In genomic region chrX:100769281-100769680, GRCm38 (mm10) we compare ENCODE assay signal across 14 mouse cellular contexts. TPM values are rescaled to one million over a fixed set of nuclear protein-coding genes. Genes with fewer than 3 reads are reported as not detected.
DNase-seq lines count a peak whose midpoint lies in the region; ATAC-seq lines count a peak whose summit lies in the region.
"Had no signal": no experiment of that assay in that cellular context is flagged by ENCODE, and none has a peak within 500 bp of the region (broad histone marks: within the 10 kb centered on the region; RNA-seq: fewer than 3 reads in every experiment).

No protein-coding gene starts in this region.

- peak overlapping the region; percentile 81 for H3K9ac ChIP-seq in forebrain, embryonic 14.5 days (ENCODE audit: low read length)
- H3K9ac ChIP-seq in midbrain, embryonic 15.5 days = peak overlapping the region; percentile 85
- no peak overlapping the region for H3K9ac ChIP-seq in heart, embryonic 11.5 days (ENCODE audit: low read depth, low read length)
- H3K9ac ChIP-seq: limb, embryonic 12.5 days had no signal

- no peaks in the 10 kb centered on the region for H3K36me3 ChIP-seq in forebrain, embryonic 14.5 days (ENCODE audit: control insufficient read depth, insufficient read depth, low read length)
- H3K36me3 ChIP-seq in midbrain, embryonic 15.5 days (replicated peaks) = no peaks in the 10 kb centered on the region
- H3K36me3 ChIP-seq in heart, embryonic 11.5 days (ENCODE audit: control insufficient read depth, insufficient read depth, low read length) = no peaks in the 10 kb centered on the region
- H3K36me3 ChIP-seq: heart, embryonic 10.5 days; limb, embryonic 12.5 days had no signal

- H3K9me3 ChIP-seq in forebrain, embryonic 14.5 days (replicated peaks; ENCODE audit: control insufficient read depth, low read length) = no peaks in the 10 kb centered on the region
- no peaks in the 10 kb centered on the region for H3K9me3 ChIP-seq in midbrain, embryonic 15.5 days
- H3K9me3 ChIP-seq in heart, embryonic 11.5 days (replicated peaks; ENCODE audit: control insufficient read depth, low read length) = no peaks in the 10 kb centered on the region
- H3K9me3 ChIP-seq: heart, embryonic 10.5 days; limb, embryonic 12.5 days had no signal

- no peaks in the 10 kb centered on the region for H3K4me1 ChIP-seq in forebrain, embryonic 14.5 days (ENCODE audit: control insufficient read depth, insufficient read depth, low read length)
- H3K4me1 ChIP-seq in midbrain, embryonic 15.5 days = peaks cover 11% of the 10 kb centered on the region; the same call in 1 of the 2 replicates
- no peaks in the 10 kb centered on the region for H3K4me1 ChIP-seq in heart, embryonic 11.5 days (ENCODE audit: control insufficient read depth, insufficient read depth, low read length)

- ATAC-seq in forebrain, embryonic 14.5 days = no peak
- ATAC-seq in midbrain, embryonic 15.5 days (replicated peaks) = 0 out of 2 replicates have a peak, but pooled peaks have one; percentile 8
- ATAC-seq in heart, embryonic 11.5 days (replicated peaks; ENCODE audit: insufficient number of reproducible peaks, low FRiP score, low TSS enrichment) = no peak

- H3K27ac ChIP-seq in forebrain, embryonic 14.5 days (ENCODE audit: low read depth, low read length) = no peak overlapping the region; the same call in 1 of the 2 replicates
- H3K27ac ChIP-seq in midbrain, embryonic 15.5 days = peak overlapping the region; percentile 91
- H3K27ac ChIP-seq in heart, embryonic 11.5 days (ENCODE audit: low read depth, low read length) = no peak overlapping the region
- H3K27ac ChIP-seq: gastrocnemius, adult 2 months; heart, embryonic 10.5 days; limb, embryonic 12.5 days; stomach, postnatal 0 days had no signal

- H3K4me3 ChIP-seq in forebrain, embryonic 14.5 days (ENCODE audit: low read depth, low read length) = peak overlapping the region; percentile 55
- peak overlapping the region; percentile 77 for H3K4me3 ChIP-seq in midbrain, embryonic 15.5 days
- H3K4me3 ChIP-seq in heart, embryonic 11.5 days (ENCODE audit: low read depth, low read length) = no peak overlapping the region
- H3K4me3 ChIP-seq: erythroblast, embryonic 14.5 days; gastrocnemius, adult 2 months; heart, embryonic 10.5 days; limb, embryonic 12.5 days had no signal

- peak; percentile 28 to 35 for DNase-seq in layer of hippocampus, postnatal 10 days (ENCODE audit: low spot score in 2 of 2)
- no peak for DNase-seq in layer of hippocampus, postnatal 25 days (ENCODE audit: extremely low spot score in 1 of 2, low spot score in 1 of 2)
- peak; percentile 20 to 21 for DNase-seq in cerebellum, postnatal 36 days
- DNase-seq in forebrain, embryonic 14.5 days (ENCODE audit: low spot score) = no peak
- no peak for DNase-seq in testis, postnatal 14 days (ENCODE audit: low spot score)
- DNase-seq: gastrocnemius, adult 2 months; layer of hippocampus, adult 9-11 months had no signal

- H3K4me2 ChIP-seq in forebrain, embryonic 14.5 days (ENCODE audit: low read length) = peak overlapping the region; percentile 65
- peak overlapping the region; percentile 58 for H3K4me2 ChIP-seq in midbrain, embryonic 15.5 days
- H3K4me2 ChIP-seq in heart, embryonic 11.5 days = no peak overlapping the region
- H3K4me2 ChIP-seq: limb, embryonic 12.5 days had no signal

- 82% methylated on average over 5 of the region's 5 CpGs for WGBS in forebrain, embryonic 14.5 days
- WGBS in midbrain, embryonic 15.5 days = 55% methylated on average over 5 of the region's 5 CpGs
- WGBS in heart, embryonic 11.5 days (ENCODE audit: insufficient replicate concordance) = 77% methylated on average over 5 of the region's 5 CpGs

- H3K27me3 ChIP-seq in forebrain, embryonic 14.5 days (replicated peaks; ENCODE audit: control insufficient read depth, insufficient read depth, low read length) = no peaks in the 10 kb centered on the region
- H3K27me3 ChIP-seq in midbrain, embryonic 15.5 days (replicated peaks) = no peaks in the 10 kb centered on the region
- peaks cover 25% of the 10 kb centered on the region for H3K27me3 ChIP-seq in heart, embryonic 11.5 days (ENCODE audit: control insufficient read depth, insufficient read depth, low read length)

RNA-seq across cellular contexts. Expression of gene Dlg3, which starts 1.8 kb away (rescaled TPM):
- 100 to 1,000 TPM; 130 to 132 TPM for total RNA-seq in layer of hippocampus, postnatal 10 days (2021)
- total RNA-seq in layer of hippocampus, postnatal 25 days (2021) = 100 to 1,000 TPM; 156 to 162 TPM
- polyA plus RNA-seq in forebrain, embryonic 14.5 days (2014; fragmentation: Nextera tagmentation; extraction: Ambion mirVana) = 14.0 and 15.5 TPM in 2 replicates
- polyA plus RNA-seq in midbrain, embryonic 15.5 days (2015; fragmentation: Nextera tagmentation; extraction: Ambion mirVana) = 6.2 and 6.6 TPM in 2 replicates
- polyA plus RNA-seq in heart, embryonic 11.5 days (2014; fragmentation: Nextera tagmentation; extraction: Ambion mirVana) = 3.2 and 4.0 TPM in 2 replicates
- polyA plus RNA-seq: erythroblast, embryonic 14.5 days had no signal

RNA-seq across cellular contexts. Expression of gene Gdpd2, which starts 39.6 kb away (rescaled TPM):
- total RNA-seq in layer of hippocampus, postnatal 10 days (2021) = 10 to 100 TPM; 20.0 to 20.9 TPM
- 10 to 100 TPM; 13.0 to 14.4 TPM for total RNA-seq in layer of hippocampus, postnatal 25 days (2021)
- polyA plus RNA-seq in forebrain, embryonic 14.5 days (2014; fragmentation: Nextera tagmentation; extraction: Ambion mirVana) = 12.7 and 13.4 TPM in 2 replicates
- 34.1 and 35.0 TPM in 2 replicates for polyA plus RNA-seq in midbrain, embryonic 15.5 days (2015; fragmentation: Nextera tagmentation; extraction: Ambion mirVana)
- 0.52 and 0.58 TPM in 2 replicates for polyA plus RNA-seq in heart, embryonic 11.5 days (2014; fragmentation: Nextera tagmentation; extraction: Ambion mirVana)
- total RNA-seq: gastrocnemius, adult 2 months; neutrophil, adult 5-6 weeks had no signal
- polyA plus RNA-seq: erythroblast, embryonic 14.5 days had no signal

Comparison
In these comparisons a context has a peak if more than half of its experiments do, and no peak if none do; other contexts are left out.
1. DNase-seq: peak in layer of hippocampus, postnatal 10 days (2 of 2) and cerebellum, postnatal 36 days (2 of 2); none in layer of hippocampus, postnatal 25 days (0 of 2), forebrain, embryonic 14.5 days (single experiment) and testis, postnatal 14 days (single experiment).